Mouse (Mus musculus) kidney, postnatal 25 days (tissue): Measurements from ENCODE around the gene Eml6.
"Not testable (repeated sequence)": the region's sequence is repeated elsewhere in the genome, so short reads cannot be mapped to it uniquely, and the experiment has no call there.

Source experiments
- DNase-seq, 2 experiments: peaks; one replicate each; pipeline ENCODE4 v3.0.0; 2021; ENCODE audit warnings: mixed read lengths in 2 of 2

Eml6 gene

DNA sequence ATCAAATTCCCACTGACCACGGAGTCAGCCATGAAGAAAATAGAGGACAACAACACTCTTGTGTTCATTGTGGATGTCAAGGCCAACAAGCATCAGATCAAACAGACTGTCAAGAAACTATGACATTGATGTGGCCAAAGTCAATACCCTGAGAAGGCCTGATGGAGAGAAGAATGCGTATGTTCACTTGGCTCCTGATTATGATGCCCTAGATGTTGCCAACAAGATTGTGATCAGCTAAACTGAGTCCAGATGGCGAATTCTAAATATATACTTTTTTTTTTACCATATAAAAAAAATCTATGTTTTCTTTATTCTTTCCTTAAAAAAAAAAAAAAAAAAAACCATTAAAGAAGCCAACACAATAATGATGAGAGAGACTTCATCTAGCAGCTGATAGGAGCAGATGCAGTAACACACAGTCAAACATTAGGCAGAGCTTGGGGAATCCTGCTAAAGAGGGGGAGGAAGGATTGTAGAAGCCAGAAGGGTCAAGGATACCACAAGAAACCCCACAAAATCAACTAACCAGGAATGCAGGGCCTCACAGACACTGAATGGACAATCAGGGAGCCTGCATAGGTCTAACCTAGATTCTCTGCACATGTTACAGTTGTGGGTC is 185.1 kb downstream of the Eml6 start:
- DNase-seq = no peak

DNA sequence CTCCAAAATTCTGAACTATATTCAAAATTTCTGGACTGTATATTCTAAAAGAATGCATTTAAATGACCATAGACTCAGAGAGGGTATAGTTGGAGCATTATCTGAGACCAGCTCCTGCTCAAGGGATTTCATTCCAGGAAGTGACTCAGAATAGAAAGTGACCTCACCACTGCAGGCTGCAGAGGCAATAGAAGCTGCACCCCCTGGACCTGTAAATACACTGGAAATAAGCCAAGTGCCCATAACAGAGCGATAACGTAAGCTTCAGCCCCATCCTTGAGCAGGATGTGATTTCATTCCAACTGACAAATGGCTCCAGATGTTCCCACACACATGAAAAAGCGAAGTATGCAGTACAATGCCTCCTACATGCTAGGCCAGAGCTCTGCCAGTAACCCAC is 186.1 kb downstream of the Eml6 start:
- peak; percentile 6 to 45 for DNase-seq

DNA sequence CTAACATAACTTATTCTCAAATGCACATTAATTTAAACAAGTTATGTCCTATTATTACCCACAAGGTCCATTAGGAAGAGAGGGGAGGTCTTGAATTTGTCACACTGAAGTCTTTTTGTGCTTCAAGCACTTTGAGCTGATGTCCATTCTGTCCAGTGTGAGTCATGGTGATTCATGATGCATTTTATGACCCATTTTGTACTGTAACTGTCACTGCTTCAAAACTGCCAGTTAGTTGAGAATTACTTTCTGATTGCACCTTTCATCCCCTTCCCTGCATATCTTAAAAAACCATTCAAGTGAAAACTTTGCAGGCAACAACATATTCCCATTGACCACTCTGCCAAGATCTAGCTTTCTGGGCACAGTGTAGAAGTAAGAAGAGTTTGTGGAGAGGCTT is 188.8 kb downstream of the Eml6 start:
- no peak for DNase-seq

DNA sequence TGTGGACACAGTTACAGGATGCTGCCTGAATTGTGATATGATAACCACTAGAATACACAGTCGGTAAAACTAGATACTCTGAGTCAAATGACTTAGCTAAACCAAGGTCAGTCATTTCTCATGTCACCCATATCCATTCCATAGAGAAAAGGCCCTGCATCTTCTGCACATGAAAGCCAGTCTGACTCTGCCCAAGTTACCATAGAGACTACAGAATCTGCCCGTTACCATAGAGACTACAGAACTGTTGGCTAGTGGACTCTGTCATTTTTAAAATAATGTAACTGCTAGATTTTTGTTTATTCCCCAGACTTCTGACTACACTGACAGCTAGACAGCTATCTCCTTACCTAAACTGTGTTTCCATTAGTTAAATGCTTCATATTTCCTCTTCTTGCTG is 198.1 kb downstream of the Eml6 start:
- DNase-seq = no peak

DNA sequence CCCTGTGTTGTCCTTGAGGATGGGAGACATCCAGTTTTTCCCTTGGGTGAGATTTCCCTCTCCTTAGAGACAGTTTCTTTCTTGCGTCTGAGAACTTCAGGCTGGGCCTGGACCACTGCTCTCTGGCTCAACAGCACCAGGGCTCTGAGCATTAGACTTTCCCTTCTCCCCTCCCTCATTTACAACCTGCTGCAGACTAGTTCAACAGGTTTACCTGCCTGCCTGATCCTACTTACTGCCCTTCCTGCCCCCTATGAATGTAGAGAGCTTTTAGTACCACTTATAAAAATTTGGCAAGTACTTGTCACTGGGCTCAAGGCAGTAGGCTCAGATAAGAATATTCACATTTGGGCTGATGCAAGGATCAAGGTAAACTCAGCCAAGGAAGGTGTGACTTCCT is 199.8 kb downstream of the Eml6 start:
- DNase-seq = no peak

DNA sequence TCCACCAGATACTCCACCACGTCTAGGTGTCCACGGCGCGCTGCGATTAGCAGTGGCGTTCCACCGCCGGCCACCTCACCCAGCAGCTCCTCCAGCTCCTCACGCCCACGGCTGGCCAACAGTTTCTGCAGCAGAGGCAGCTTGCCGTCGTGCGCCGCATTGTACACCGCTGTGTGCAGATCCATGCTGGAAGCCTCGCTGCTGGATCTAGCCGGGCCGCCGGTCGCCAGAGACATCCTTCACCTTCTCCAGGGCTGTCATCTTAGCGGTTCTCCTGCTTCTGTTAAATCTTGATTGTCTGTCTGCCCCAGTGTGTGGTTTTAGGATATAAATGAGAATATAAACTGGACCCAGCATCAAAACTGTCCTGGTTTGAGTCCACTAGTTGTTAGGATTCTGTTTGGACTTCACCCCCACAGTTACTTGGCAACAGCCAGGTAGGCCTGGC is 200.5 kb downstream of the Eml6 start, which contains the start of gene 4931440F15Rik:
TSS of gene 4931440F15Rik (minus strand) at position 398 of the 448 bp plus-strand sequence.
- not testable (repeated sequence) for DNase-seq

DNA sequence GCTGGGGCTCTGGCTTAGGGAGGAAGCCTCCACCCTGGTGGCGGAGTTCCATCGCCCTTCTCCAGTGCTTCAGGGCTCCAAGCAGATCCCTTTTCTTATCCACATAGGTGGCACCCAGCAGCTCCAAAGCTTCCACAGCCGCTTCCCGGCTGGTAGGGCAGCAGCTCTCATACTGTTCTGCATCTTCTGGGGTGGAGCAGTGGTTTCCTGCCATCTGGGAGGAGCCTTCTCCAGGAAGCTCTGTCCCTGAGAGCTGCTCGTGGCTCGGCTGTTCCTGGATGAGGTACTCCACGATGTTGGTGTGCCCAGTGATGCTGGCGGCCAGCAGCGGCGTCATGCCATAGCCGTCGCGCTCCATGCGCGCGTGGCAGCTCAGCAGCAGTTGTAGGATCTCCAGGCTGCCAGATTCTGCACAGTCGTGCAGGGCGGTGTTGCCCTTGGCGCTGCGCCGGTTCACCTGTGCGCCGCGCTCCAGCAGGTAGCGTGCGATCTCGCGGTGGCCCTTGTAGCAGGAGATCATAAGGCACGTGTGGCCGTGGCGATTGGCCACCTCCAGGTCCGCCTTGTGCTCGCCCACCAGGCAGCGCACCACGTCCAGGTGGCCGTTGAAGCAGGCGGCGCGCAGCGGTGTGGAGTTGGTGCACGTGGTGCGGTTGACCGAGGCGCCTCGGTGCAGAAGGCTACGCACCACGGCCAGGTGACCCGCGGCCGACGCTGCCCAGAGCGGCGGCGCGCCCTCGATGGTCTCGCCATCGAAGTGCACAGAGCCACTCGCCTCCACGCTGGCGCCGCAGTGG is 201.2 kb downstream of the Eml6 start:
- not testable (repeated sequence) for DNase-seq

DNA sequence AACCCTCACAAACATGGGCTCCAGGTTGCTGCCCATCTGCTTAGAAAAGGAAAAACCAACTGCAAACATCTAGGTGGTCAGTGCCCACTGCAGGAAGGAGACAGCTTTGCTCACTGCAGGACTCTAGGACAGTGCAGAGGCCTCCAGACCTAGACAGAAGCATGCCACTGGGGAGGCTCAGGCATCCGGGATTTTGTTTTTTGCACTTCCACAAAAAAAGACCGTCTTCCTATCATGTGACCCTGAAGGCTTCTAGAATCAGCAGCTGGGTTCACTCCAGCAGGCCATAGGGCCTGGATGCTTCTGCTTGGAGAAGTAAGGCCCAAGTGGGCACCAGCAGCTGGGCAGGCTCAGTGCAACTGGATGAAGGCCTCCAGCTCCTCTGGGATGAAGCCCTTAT is 202.7 kb downstream of the Eml6 start:
- peak in 1 of 2 experiments; percentile 24 for DNase-seq

DNA sequence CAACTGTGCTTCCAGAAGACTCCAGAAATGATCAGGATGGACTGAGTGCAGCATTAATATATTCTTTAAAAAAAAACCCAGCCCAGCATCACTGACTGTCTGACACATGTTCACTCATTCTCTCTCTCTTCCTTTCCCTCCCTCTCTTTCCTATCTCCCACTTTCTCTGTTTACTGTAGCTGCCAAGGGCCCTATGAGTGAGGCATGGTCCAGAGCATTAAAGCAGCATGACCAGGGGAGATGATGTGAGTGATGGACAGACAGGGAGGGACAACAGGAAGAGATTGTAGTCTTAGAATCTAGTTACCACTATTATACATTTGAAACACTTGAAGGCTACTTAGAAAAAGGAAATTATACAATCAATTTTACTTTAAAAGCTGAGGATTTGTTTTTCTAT is 210.2 kb downstream of the Eml6 start:
- DNase-seq = no peak

DNA sequence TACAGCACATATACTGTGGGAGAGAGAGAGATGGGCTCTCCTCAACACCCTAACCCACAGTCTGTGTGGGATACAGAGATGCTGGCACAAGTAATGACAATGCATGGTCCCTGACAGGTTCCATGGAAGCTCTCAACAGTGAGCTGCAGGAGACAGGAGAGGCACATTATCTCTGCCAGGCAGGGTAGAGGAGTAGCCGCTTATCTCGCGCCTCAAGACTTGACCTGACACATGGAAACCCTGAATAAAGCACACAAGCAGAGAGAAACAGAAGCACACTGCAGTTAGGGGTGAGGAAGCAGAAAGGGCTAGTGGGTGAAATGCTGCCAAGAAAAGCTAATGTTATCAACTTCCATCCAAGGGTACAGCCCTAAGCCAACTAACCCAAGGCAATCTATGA is 210.6 kb downstream of the Eml6 start:
- DNase-seq = no peak

DNA sequence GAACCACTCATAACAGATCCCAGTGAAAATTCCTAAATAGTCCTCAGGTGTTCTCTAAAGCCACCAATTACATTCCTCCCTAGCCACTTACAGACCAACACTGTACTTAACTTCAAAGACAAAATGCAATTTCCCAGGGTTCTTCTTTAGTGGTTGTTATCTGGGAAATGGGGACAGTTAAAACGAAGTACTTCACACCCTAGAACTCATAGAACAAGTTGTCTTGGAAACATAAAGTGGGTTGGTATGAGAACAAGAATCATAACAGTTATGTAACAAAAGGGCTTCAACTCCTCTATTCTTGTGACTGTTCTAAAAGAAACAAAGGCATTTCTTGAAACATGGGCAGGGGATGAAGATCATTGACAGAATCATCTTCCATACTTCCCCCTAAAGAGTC is 212.6 kb downstream of the Eml6 start:
- DNase-seq = no peak

DNA sequence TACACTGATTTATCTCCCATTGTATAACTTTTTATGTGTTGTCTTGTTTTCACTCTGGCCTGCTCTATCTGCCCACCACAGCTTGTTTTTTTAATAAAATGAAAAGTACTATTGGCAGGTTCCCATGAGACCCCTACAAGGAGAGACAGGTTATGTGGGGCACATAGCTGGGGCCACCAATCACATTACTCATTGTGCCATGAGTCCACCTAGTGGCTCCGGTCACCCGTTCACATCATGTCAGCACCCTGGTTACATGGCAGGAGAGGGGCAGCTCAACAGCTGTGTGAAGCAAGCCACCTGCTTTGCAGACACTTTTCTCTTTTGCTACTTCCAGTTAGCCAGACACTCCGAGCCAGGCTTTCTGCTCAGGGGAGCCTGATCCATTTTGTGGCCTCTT is 213.4 kb downstream of the Eml6 start:
- no peak for DNase-seq

DNA sequence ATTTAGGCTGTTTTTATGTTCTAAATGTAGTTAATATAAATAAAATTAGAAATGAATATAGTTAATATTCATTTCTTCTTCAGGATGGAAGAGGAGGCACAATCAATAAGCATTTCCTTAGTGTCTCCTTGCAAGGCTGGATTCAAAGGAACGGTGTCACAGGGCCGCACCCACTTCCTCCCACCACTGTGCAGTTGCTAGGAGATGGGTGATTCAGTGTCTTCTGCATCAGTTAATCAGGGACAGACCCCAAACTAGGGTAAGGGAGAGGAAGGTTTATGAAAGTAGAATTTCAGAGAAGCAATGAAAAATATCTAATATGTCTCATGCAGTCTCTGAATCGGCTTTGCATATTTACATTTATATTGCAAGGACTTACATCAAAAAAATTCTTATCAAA is 215.5 kb downstream of the Eml6 start:
- DNase-seq = no peak

DNA sequence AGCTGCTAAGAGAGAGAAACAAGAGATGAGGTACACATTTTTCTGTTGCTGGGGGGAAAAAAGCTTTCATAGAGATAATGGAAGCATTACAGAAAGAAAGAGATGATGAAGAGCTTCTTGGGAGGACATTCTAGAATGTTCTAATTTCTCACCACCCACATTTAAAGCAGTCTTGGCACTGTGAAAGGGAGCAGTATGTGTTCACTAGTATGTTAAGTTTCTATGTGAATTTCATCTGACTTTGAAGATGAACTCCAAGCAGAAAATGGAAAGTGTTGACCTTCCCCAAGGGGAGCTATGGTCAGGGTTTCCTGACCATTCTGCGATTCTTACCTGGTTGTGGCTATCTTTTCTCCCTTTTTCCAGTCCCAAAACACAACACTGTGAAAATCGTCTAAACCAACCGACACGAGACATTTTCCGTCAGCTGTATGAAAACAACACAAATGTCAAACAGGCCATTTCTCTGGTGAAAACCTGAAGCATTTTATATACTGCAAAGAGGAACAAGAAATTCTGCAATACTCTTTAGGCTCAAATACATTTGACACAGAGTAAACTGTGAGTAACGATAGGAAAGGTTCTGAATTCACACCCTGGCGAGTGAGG is 216.7 kb downstream of the Eml6 start:
- no peak for DNase-seq

DNA sequence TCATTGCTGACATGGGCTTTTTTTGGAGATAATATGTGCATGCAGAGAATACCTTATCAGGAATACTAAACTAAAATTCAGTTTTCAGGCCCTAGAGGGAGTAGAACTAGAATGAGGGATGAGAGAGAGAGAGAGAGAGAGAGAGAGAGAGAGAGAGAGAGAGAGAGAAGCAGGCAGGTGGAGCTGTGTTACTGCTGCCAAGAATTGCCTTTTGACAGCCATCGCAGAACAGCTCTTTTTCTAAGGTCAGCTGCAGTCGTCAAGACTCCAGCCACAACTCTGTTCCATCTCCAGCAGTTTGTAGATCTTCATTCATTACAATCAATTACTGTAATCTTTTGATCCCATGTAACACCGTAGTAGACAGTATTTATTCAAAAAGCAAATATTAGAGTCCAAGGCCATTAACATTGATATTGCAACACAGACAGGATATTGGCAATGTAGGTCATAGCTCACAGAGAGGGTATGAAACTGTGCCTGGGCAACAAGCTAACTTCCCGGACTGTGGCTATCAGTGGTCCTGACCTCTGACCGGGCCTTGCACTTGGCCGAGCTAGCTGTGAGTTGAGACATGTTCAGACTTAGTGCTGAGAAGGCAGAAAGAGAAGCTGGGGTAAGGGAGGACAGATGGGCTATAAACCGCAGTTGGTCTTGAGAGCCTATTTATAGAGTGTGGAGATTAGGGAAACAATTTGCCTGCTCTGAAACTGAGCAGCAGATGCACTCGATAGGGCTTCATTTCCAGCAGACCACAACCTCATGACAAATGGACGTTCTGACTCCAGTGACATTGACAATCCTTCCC is 217.5 kb downstream of the Eml6 start:
- DNase-seq = peak; percentile 19 to 51

DNA sequence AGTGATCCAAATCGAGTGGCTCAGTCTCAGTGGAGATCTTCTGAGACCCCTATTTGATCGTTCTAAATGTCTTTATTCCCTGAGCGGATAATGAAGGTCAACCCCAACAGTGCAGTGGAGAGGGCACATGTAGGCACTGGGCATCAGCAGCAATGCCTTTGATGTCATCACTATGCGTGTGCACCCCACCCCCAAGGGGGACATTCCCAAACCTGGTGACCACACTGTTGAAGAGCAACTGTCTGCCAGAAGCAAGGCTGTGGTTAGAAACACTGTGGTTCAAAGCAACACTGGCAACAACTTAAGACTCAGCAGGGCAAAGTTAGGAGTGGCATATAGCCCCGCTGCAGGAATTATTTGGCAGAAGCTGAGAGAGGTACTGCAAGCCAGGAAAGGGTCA is 218.5 kb downstream of the Eml6 start:
- DNase-seq = no peak

DNA sequence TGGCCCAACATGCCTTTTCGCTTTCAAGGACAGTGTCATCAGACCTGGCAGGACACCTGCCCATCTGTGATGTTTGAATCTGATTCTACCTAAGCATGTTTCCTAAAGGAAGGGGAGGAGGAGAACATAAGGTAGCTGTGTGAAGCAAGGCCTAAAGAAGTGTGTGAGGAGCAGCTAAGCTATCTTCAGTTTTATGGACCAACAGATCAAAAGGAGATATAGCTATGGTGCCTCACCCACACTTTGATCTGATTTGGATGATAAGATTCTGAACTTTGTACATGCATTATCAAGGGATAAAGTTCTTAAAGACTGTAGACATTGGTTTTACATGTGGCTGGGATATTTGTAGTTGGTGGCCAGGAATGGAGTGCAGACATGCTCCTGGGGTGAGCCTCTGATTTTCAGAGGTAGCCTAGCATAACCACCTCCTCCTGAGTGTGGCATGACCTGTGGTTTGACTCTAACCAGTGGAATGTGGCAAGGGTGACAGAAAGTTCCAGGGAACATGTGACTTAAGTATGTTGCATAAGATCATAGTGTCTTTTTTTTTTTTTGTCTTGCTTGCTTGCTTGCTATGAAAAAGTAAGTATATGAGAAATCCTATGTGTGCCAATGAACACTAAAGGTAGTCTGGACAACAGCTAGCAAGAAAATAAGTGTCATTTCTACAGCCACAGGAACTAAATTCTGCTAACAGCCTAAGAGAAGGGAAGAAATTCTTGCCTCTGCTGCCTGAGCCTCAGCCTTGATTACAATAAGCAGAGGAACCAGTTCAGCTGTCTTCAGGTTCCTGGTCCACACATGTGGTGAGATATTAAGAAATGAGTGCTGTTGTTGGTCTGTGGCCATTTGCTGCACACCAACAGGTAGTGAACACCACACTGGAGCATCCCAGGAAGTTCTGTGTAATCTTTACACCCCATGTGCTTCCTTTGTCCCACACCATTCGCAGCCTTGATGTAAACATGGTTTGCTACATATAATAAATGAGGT is 224.1 kb downstream of the Eml6 start:
- DNase-seq = no peak

DNA sequence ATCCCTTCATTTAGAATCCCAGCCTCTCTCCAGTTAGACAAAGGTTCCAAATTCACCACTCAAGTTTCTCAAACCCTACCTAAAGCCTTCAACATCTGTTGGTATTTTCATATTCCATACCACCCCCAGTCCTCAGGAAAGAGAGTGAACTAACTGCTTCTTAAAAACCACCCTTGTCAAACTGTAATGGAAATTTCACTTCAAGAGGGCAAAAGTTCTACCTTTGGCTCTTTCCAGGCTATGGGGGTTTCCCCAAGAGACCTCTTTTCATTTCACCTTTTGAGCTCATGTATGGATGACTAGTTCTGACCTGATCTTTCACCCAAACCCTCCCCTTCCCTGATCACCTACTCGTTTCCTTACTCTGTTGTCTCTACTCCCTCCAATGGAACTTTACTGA is 226.0 kb downstream of the Eml6 start:
- DNase-seq = no peak

DNA sequence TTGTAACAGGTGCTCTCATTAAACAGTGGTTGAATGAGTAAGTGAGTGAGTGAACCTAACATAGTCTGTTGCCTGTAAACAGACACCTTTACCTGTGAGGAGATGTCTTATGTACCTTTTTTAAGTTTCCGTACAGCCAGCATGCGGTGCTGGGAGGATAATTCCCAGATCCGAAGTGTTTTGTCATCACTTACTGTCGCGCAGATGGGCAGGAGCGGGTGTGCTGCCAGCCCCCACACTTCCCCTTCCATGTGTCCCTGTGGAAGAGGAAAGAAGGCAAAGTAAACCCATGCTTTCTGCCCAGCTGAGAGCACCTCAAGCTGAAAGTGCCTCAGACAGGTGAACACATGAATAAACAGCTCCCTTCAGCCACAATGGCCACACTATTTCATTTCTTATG is 230.7 kb downstream of the Eml6 start:
- DNase-seq = no peak

DNA sequence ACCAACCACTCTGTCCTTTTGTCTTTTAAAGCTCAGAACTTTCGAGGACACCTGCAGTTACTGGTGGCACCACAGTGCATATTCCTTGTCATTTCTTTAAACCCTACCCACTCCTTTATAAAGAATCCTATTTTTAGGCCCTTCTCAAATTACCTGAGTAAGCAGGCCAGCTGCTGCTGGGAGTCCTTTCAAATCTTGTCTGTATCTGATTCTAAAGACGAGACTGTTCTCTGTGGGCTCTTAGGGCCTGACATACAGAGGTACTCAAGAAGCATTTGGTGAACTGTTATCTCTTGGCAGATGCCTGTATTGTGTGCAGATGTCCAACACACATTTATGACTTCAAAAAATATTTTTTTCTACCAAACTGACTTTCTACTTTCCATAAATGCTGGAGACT is 231.4 kb downstream of the Eml6 start:
- DNase-seq = no peak

DNA sequence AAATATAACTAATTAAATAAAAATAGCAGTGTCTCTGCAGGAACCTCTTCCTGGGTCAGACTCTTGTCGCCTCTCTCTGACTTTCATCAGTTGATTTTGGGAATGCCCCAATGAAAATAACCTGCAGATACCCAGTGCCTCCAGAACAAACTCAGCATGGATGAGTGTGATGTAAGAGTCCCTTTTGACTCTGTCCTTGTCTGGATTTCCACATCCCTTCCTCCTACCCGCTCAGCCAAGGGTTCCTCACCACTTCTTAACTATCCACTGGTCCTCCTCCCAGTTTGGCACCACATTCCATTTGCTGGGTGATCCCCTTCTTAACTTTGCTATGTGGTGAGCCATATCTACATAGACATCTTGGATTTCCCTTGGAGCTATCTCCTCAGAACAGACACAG is 235.0 kb downstream of the Eml6 start:
- no peak for DNase-seq
